Mouse (Mus musculus): ENCODE measurements around the gene Coq10a.

The Coq10a gene

GRCm38 (mm10) chr10:128368402-128369217 lies at the start of gene Coq10a:
TSS of gene Coq10a (minus strand) at chr10:128368997.
- peak; percentile 86 to 88 for DNase-seq (ENCODE audit: low spot score in 2 of 2)

GRCm38 (mm10) chr10:128414848-128415247 lies 46.1 kb upstream of the Coq10a start:
- DNase-seq (ENCODE audit: low spot score in 2 of 2): no peak

- DNase-seq (ENCODE audit: low spot score in 2 of 2): no peak
Observed at GRCm38 (mm10) chr10:128413076-128413475, 44.3 kb upstream of the Coq10a start.

GRCm38 (mm10) chr10:128412558-128412957 lies 43.8 kb upstream of the Coq10a start:
- DNase-seq (ENCODE audit: low spot score in 2 of 2): no peak

- no peak for DNase-seq (ENCODE audit: low spot score in 2 of 2)
Observed at GRCm38 (mm10) chr10:128412055-128412381, 43.2 kb upstream of the Coq10a start.

DNA sequence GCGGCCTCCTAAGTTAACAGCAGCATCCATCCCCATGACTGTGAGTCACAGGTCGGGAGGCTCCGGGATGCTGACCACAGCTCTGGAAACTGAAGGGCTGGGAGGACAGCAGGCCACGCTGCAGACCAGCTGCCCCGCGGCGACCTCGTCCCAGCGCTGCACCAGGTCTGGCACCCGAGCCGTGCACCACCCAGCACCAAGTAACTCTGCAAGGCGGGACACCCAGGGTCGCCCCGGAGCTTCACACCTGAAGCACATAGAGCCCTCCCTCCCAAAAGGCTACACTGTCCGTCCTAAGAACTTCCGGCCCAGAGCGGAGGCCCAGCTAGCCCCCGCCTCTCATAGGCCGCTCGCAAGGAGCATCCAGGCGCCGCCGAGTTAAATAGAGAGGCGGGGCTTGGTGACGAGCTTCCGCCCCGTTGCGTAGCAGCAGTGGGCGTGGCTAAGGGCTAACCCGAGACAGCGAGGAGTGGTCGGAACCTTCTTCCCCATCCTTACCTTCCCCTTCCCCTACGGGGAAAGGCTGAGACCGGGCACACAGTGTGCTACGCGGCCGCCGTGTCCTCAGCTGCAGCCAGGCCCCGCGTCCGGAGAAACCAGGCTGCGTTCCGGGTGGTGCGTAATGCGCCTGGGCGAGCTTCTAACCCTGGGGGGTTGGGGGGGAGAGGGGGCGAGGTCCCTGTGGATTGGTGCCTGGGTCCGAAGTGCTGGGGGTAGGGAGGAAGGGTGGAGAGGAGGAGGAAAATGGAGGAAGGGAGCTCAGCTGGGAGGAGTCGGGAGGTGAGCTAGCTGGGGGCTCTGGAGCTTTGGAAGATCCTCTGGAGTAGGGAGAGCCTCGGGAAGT lies 42.6 kb upstream of the Coq10a start, which contains the start of the genes Nabp2 and Rnf41:
Nabp2 (minus strand) TSS at position 282 of the 844 bp plus-strand sequence.
Rnf41 (plus strand) TSS at position 447 of the 844 bp plus-strand sequence.
- peak; percentile 95 to 96 for DNase-seq (ENCODE audit: low spot score in 2 of 2)

- no peak for DNase-seq (ENCODE audit: low spot score in 2 of 2)
Observed at GRCm38 (mm10) chr10:128410560-128410845, 41.7 kb upstream of the Coq10a start.

DNA sequence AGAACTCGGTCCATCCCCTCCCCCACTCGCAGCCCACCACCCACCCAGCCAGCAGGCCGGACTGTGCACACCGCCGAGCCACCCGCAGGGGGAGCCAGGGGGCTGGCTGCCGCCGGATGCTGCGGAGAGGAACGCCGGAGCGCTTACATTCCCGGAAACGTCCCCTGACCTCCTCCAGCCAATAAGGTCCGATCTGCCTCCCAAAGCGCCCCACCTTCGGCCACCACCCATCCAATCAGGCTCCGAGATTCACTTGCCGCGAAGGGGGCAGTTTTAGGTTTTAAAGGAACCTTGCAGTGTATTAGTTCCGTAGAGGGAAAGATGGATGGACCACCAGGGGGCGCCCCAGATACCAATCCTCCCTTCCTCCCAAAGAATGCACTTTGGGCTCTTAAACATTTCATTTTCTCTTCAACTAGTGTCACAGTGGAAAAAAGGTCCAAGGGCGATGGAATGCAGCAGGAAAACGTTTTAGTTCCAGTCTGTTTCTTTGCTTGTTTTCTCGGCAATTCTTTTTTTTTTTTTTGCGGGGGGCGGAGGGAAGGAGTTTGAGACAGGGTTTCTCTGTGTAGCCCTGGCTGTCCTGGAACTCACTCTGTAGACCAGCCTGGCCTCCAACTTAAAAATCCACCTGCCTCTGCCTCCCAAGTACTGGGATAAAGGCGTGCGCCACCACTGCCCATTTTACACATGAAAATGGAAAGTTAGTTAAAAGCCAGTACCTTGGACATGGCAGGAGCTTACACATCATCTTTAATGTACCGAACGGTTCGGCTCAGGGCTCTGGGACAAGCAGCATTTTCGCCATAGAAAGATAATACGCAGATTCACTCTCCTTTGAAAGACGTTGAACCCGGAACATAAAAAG lies 41.1 kb upstream of the Coq10a start:
- DNase-seq (ENCODE audit: low spot score in 2 of 2): peak; percentile 95 to 96

DNA sequence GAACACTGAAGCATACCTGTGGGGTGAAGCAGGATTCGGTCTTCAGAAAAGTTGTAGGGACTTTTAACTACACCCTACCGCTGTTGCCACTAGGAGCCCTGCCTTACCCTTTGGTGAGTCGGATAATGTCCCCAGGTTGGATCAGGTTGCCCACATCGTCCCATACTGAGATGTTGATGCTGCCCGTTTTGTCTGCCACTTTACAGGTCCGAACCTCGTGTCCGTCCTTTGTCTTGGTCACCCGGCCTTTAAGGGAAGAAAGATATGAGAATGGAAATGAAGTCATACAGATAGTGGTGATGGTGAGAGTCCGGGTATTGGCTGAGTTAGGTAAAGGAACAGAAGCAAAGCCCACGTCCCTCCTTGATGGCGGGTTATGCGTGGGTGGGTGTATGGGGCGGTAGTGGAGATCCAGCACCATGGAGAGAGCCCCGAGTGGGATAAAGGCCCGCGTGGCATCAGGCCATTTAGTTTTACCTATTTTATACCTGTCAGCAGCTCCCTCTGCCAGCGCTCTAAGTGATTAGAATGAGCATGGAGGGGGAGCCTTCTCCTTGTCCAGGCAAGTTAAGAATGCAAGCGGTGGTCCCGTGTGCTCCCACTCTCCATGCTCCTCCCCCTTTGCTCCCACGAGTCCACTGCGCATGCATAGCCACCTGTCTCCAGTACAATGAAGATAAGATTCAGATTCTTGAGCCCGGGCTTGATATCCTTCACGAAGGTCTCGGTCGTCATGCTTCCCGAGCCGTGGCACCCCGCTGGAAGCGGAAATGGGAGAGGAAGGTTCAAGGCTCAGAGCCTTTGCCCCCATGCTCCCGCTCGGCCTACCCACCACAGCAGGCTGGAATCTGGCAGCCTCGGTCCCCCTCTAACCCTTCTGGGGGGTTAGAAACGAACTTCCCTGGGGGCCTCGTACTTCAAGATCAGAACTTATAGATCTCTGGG lies 40.1 kb upstream of the Coq10a start:
- no peak for DNase-seq (ENCODE audit: low spot score in 2 of 2)

DNA sequence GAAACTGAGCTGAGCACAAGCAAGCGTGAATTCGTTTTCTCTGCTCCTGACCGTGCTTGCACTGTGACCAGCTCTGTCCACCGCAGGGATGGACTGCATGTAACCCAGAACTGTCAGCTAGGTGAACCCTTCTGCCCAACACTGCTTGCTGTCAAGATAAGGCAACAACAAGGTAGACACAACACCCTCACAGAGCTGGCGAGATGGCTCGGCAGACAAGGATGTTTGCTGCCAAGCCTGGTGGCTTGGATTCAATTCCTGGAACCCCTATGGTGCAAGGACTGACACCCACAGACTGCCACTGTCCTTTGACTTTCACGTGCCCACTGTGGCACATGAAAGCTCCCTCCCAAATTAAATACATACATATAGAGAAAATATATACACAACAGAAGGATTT lies 35.1 kb upstream of the Coq10a start:
- DNase-seq (ENCODE audit: low spot score in 2 of 2): no peak

DNA sequence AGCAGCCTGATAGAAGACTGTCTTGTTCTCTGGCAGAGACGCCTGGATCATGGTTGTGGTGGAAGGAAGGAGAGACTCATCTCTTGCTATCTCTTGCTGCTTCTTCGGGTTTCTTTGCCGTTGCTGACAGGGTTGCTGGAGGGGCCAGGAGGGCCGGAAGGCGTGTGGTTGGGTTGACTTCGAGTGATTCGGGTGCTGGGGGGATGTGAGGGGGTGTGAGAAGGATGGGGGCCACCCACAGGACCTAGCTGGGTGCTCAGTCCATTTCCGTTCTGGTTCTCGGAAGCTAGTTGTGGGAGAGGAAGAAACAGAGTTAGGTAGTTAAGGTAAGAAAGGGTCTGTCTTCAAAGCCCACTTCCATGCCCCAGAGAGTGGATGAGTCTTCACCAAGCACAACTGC lies 32.8 kb upstream of the Coq10a start:
- no peak for DNase-seq (ENCODE audit: low spot score in 2 of 2)

GRCm38 (mm10) chr10:128401056-128401455 lies 32.3 kb upstream of the Coq10a start, which contains the start of gene Slc39a5:
TSS of gene Slc39a5 (minus strand) at chr10:128401229.
- DNase-seq (ENCODE audit: low spot score in 2 of 2): no peak

DNA sequence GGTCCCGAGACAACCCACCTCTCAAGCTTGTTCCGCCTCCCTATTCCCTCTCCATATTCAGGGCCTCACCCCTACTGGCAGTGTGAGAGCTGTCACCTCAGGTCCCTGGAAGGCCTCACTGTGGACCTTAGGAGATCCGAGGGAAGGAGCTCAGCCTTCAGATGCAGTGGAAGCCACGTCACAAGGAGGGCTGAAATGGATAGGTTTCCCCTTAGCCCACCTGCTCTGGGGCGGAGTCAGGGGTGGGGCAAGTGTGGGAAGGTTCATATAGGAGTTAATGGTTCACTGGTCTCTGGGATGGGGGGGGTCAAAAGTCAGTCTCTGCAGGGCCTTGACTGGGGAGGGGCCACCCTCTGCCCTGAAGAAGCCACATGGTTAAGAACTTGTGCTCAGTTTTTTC lies 31.5 kb upstream of the Coq10a start:
- no peak for DNase-seq (ENCODE audit: low spot score in 2 of 2)

DNA sequence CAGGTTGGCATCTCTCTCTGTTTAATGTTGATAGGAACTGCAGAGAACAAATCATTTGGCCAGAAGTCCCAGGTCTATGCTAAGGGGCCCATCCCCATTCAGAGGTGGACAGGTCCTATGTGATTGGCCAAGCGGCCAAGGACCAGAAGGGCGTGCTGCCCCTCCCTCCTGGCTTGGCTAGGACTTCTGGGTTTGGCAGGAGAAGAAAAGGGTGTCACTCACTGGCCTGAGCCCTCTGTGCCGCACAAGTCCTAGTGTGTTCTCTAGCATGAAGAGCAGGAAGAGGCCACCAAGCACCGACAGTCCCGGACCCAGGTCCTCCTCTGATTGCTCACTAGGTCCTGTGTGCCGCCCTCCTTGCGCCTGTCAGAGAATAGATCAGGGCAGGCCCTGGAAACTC lies 28.7 kb upstream of the Coq10a start:
- DNase-seq (ENCODE audit: low spot score in 2 of 2): no peak

- DNase-seq (ENCODE audit: low spot score in 2 of 2): no peak
Observed at GRCm38 (mm10) chr10:128396716-128397264, 28.0 kb upstream of the Coq10a start.

DNA sequence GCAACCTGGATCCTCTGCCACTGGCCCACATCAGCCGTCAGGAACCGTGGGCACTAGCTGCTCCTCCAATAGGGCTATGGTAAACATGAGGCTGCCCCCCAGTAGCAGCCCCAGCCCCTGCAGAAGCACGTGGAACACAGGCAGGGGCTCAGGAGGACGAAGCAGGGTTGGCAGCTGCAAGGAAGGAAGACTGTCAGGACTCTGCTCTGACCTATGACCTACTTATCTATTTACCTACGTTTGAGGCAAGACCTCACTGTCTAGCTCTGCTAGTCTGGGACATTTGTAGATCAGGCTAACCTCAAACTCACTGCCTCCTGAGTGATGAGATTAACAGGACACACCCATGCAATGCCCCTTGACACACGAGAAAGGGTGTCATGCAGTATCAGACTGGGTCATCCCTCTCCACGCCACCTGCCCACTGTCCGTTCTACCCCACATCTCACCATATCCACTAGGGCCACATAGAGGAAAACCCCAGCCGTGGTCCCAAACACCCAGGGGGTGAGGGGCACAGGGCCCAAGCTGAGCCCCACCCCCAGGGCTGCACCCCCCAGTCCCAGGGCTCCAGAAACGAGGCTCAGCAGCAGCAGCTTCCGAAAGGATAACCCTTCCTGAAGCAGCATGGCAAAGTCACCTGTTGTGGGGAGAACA lies 27.3 kb upstream of the Coq10a start:
- DNase-seq (ENCODE audit: low spot score in 2 of 2): no peak

GRCm38 (mm10) chr10:128391850-128392249 lies 23.1 kb upstream of the Coq10a start:
- DNase-seq (ENCODE audit: low spot score in 2 of 2): no peak

GRCm38 (mm10) chr10:128390366-128390765 lies 21.6 kb upstream of the Coq10a start:
- DNase-seq (ENCODE audit: low spot score in 2 of 2): no peak

DNA sequence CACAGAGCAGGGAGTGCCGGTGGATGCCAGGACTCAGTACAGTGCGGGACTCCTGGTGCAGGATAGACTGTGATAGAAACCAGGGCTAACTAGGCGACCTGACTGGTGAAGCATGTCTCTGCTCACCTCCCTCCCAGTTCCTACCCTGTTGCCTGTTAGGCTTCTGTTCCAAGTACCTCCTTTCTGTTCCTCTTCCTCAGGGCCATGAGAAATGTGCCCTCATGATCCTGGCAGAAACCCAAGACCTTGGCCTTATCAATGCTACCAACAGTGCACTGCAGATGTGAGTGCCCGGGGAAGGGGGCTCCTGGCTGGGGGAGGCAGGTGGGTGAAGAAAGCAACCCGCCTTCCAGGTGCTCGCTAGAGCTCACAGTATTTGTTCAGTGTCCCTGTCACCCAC lies 20.8 kb upstream of the Coq10a start:
- DNase-seq (ENCODE audit: low spot score in 2 of 2): no peak

- no peak for DNase-seq (ENCODE audit: low spot score in 2 of 2)
Observed at GRCm38 (mm10) chr10:128388941-128389340, 20.1 kb upstream of the Coq10a start.

Data from urinary bladder, postnatal 4 days (tissue).